Comparison of ENCODE assay signal across 9 mouse cellular contexts in the genomic region with DNA sequence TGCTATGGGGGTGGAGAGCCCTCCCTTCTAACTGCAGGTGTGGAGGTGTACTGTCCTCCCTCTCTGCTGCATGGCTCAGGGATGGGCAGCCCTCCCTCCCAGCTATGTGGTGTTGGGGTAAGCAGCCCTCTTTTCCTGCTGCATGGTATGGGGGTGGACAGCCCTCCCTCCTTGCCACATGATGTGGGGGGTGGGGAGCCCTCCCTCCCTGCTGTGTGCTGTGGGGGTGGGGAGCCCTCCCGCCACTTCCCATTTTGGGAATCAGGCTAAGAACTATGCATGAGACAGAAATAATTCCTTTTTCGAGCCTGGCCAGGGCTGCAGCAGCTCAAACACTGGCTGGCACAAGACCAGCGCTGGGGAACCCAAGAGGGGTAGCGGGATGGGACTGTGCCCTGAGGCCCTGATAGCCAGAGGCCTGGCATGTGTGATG. TPM values are rescaled to one million over a fixed set of nuclear protein-coding genes. Genes with fewer than 3 reads are reported as not detected.
A peak's percentile ranks its signal among the peaks of the same experiment; 100 is the strongest.
DNase-seq lines count a peak whose midpoint lies in the region; ATAC-seq lines count a peak whose summit lies in the region.
"Had no signal": no experiment of that assay in that cellular context is flagged by ENCODE, and none has a peak within 500 bp of the region (broad histone marks: within the 10 kb centered on the region; RNA-seq: fewer than 3 reads in every experiment).

No protein-coding gene starts in this region.

- no peak overlapping the region for H3K27ac ChIP-seq in heart, embryonic 12.5 days (ENCODE audit: poor library complexity, severe bottlenecking)
- peak overlapping the region; percentile 18; the same call in 1 of the 2 replicates for H3K27ac ChIP-seq in midbrain, embryonic 10.5 days (replicated peaks)
- H3K27ac ChIP-seq in liver, embryonic 12.5 days, result no peak overlapping the region
- H3K27ac ChIP-seq: liver, embryonic 15.5 days had no signal

- 51% methylated on average over 4 of the region's 4 CpGs for WGBS in heart, embryonic 12.5 days
- whole genome bisulfite sequencing in midbrain, embryonic 10.5 days, result 69% methylated on average over 4 of the region's 4 CpGs
- WGBS in liver, embryonic 12.5 days (ENCODE audit: insufficient replicate concordance), result 47% methylated on average over 4 of the region's 4 CpGs

- H3K4me3 ChIP-seq in heart, embryonic 12.5 days, result no peak overlapping the region
- H3K4me3 ChIP-seq in midbrain, embryonic 10.5 days, result no peak overlapping the region
- H3K4me3 ChIP-seq in liver, embryonic 12.5 days, result no peak overlapping the region
- H3K4me3 ChIP-seq: liver, embryonic 15.5 days had no signal

- H3K9me3 ChIP-seq in heart, embryonic 12.5 days (replicated peaks), result peaks cover 9% of the 10 kb centered on the region; the same call in 1 of the 2 replicates
- peaks cover 3% of the 10 kb centered on the region; the same call in 1 of the 2 replicates for H3K9me3 ChIP-seq in midbrain, embryonic 10.5 days (replicated peaks)
- no peaks in the 10 kb centered on the region for H3K9me3 ChIP-seq in liver, embryonic 12.5 days (replicated peaks)
- H3K9me3 ChIP-seq: liver, embryonic 15.5 days had no signal

- ATAC-seq in heart, embryonic 12.5 days (ENCODE audit: insufficient number of reproducible peaks, low FRiP score), result 0 out of 2 replicates have a peak, but pooled peaks have one; percentile 41
- ATAC-seq in liver, embryonic 12.5 days, result no peak

- 0 out of 2 replicates have a peak overlapping the region, but pooled peaks have one; percentile 1 for H3K9ac ChIP-seq in heart, embryonic 12.5 days
- H3K9ac ChIP-seq in liver, embryonic 12.5 days, result no peak overlapping the region
- H3K9ac ChIP-seq: liver, embryonic 15.5 days had no signal

- H3K4me2 ChIP-seq in heart, embryonic 12.5 days, result no peak overlapping the region
- no peak overlapping the region for H3K4me2 ChIP-seq in liver, embryonic 12.5 days
- H3K4me2 ChIP-seq: liver, embryonic 15.5 days had no signal

- peaks cover 22% of the 10 kb centered on the region for H3K4me1 ChIP-seq in heart, embryonic 12.5 days (replicated peaks)
- peaks cover 16% of the 10 kb centered on the region for H3K4me1 ChIP-seq in midbrain, embryonic 10.5 days
- 0 out of 2 replicates have a peak, but pooled peaks cover 7% of the 10 kb centered on the region for H3K4me1 ChIP-seq in liver, embryonic 12.5 days
- H3K4me1 ChIP-seq: liver, embryonic 15.5 days had no signal

- H3K36me3 ChIP-seq in heart, embryonic 12.5 days, result no peaks in the 10 kb centered on the region
- no peaks in the 10 kb centered on the region for H3K36me3 ChIP-seq in midbrain, embryonic 10.5 days
- H3K36me3 ChIP-seq in liver, embryonic 12.5 days, result no peaks in the 10 kb centered on the region
- H3K36me3 ChIP-seq: liver, embryonic 15.5 days had no signal

- no peak for DNase-seq in heart, postnatal 36 days
- peak; percentile 7 for DNase-seq in Muller cell, postnatal 12 days (ENCODE audit: inconsistent ontology term)
- DNase-seq in frontal cortex, postnatal 36 days (ENCODE audit: low spot score in 2 of 2), result peak; percentile 75 to 78
- no peak for DNase-seq in midbrain, embryonic 10.5 days (ENCODE audit: low spot score)
- no peak for DNase-seq in adrenal gland, adult (ENCODE audit: inconsistent age in 2 of 2, low spot score in 1 of 2)
- DNase-seq in adrenal gland, postnatal 4 days (ENCODE audit: low spot score in 2 of 2), result no peak

- H3K27me3 ChIP-seq in heart, embryonic 12.5 days (replicated peaks), result peaks cover 20% of the 10 kb centered on the region; the same call in 1 of the 2 replicates
- H3K27me3 ChIP-seq in midbrain, embryonic 10.5 days (ENCODE audit: low read depth, poor library complexity, severe bottlenecking), result no peaks in the 10 kb centered on the region
- H3K27me3 ChIP-seq in liver, embryonic 12.5 days (replicated peaks), result peaks cover 29% of the 10 kb centered on the region

- intact Hi-C loops in heart, postnatal 36 days (cut with DNase I), result no loop called here

RNA-seq across cellular contexts. Expression of gene Kcnb1, which starts 34.4 kb away (rescaled TPM):
- 0.24 and 0.30 TPM in 2 replicates for polyA plus RNA-seq in heart, embryonic 12.5 days (2016; fragmentation: Nextera tagmentation; extraction: Ambion mirVana)
- 10 to 100 TPM; 39.2 to 51.7 TPM for total RNA-seq in heart, postnatal 36 days (2021)
- 0.49 and 1.0 TPM in 2 replicates for polyA plus RNA-seq in midbrain, embryonic 10.5 days (2016; fragmentation: Nextera tagmentation; extraction: Ambion mirVana)
- 0.19 and 0.43 TPM in 2 replicates for polyA plus RNA-seq in liver, embryonic 12.5 days (2016; fragmentation: Nextera tagmentation; extraction: Ambion mirVana)
- total RNA-seq in adrenal gland, postnatal 4 days (2021), result 10 to 100 TPM; 15.8 to 17.0 TPM

Comparison
In these comparisons a context has a peak if more than half of its experiments do, and no peak if none do; other contexts are left out.
1. DNase-seq: peak in Muller cell, postnatal 12 days (single experiment) and frontal cortex, postnatal 36 days (2 of 2); none in heart, postnatal 36 days (0 of 2), midbrain, embryonic 10.5 days (single experiment), adrenal gland, adult (0 of 2) and adrenal gland, postnatal 4 days (0 of 2).